Mouse (Mus musculus): ENCODE measurements around the gene 9530003J23Rik. TPM values are rescaled to one million over a fixed set of nuclear protein-coding genes. Genes with fewer than 3 reads are reported as not detected.

9530003J23Rik gene
- polyA plus RNA-seq, 1 experiment from 2014 or later = not detected

Other genes starting within 250 kb of the 9530003J23Rik start
- not detected in 2 replicates for gene Lrrc10, start 193.4 kb downstream of the 9530003J23Rik start, polyA plus RNA-seq (2015; fragmentation: Nextera tagmentation; extraction: Ambion mirVana)
- 115 and 127 TPM in 2 replicates for gene Cct2, start 174.9 kb downstream of the 9530003J23Rik start, polyA plus RNA-seq (2015; fragmentation: Nextera tagmentation; extraction: Ambion mirVana)
- gene Frs2, start 90.2 kb downstream of the 9530003J23Rik start, polyA plus RNA-seq (2015; fragmentation: Nextera tagmentation; extraction: Ambion mirVana) = 7.4 and 9.0 TPM in 2 replicates
- gene Yeats4, start 14.2 kb downstream of the 9530003J23Rik start, polyA plus RNA-seq (2015; fragmentation: Nextera tagmentation; extraction: Ambion mirVana) = 28.2 and 30.6 TPM in 2 replicates
- gene Lyz2, start 43.6 kb upstream of the 9530003J23Rik start, polyA plus RNA-seq (2015; fragmentation: Nextera tagmentation; extraction: Ambion mirVana) = 661 and 713 TPM in 2 replicates
- 0.16 and 0.25 TPM in 2 replicates for gene Lyz1, start 54.2 kb upstream of the 9530003J23Rik start, polyA plus RNA-seq (2015; fragmentation: Nextera tagmentation; extraction: Ambion mirVana)
- gene Cpsf6, start 141.3 kb upstream of the 9530003J23Rik start, polyA plus RNA-seq (2015; fragmentation: Nextera tagmentation; extraction: Ambion mirVana) = 49.4 and 50.5 TPM in 2 replicates